Mouse (Mus musculus) forebrain, postnatal 0 days (tissue): ENCODE measurements around the gene Fam83e. TPM values are rescaled to one million over a fixed set of nuclear protein-coding genes. Genes with fewer than 3 reads are reported as not detected.

Experiments used
- ATAC-seq: fragments of 200-750 bp; cut with Nextera tagmentation; 2 replicates; pipeline ENCODE4 v1.8.0; 2017; ENCODE audit warnings: mild to moderate bottlenecking, moderate library complexity
- DNase-seq: peaks from one replicate; pipeline ENCODE4 v3.0.0-alpha.2; 2015
- H3K27ac ChIP-seq: fragments of 300-500 bp; sonication (generic); 2 replicates; pipeline ENCODE4 v1.5.1; 2014; ENCODE audit warnings: low read depth, mild to moderate bottlenecking, antibody characterized with exemption, low read length, moderate library complexity, mixed read lengths
- H3K27me3 ChIP-seq: fragments of 300-500 bp; sonication (generic); 2 replicates; pipeline ENCODE4 v1.6.1; 2014; ENCODE audit warnings: mild to moderate bottlenecking, low read length, mixed read lengths; ENCODE audit not compliant: insufficient read depth
- H3K36me3 ChIP-seq: fragments of 300-500 bp; sonication (generic); 2 replicates; pipeline ENCODE4 v1.6.1; 2014; ENCODE audit warnings: mild to moderate bottlenecking, moderate library complexity; ENCODE audit not compliant: insufficient read depth
- H3K4me1 ChIP-seq: fragments of 300-500 bp; sonication (generic); 2 replicates; pipeline ENCODE4 v1.6.1; 2014; ENCODE audit warnings: antibody characterized with exemption; ENCODE audit not compliant: insufficient read depth
- H3K4me2 ChIP-seq: fragments of 300-500 bp; sonication (generic); 2 replicates; pipeline ENCODE4 v1.6.1; 2014; ENCODE audit warnings: low read depth, mild to moderate bottlenecking, moderate library complexity
- H3K4me3 ChIP-seq: fragments of 300-500 bp; sonication (generic); 2 replicates; pipeline ENCODE4 v1.5.1; 2014; ENCODE audit warnings: low read depth, low read length, mixed read lengths
- H3K9ac ChIP-seq: fragments of 300-500 bp; sonication (generic); 2 replicates; pipeline ENCODE4 v1.6.1; 2014; ENCODE audit warnings: mild to moderate bottlenecking
- H3K9me3 ChIP-seq: fragments of 300-500 bp; sonication (generic); 2 replicates; pipeline ENCODE4 v1.6.1; 2016; ENCODE audit warnings: low read length
- CTCF ChIP-seq: sonication (generic); IDR thresholded peaks from 2 replicates; pipeline ENCODE4 v1.5.1; 2016; ENCODE audit warnings: antibody characterized with exemption, control low read depth, low read depth
- WGBS: fragments of 180-500 bp; shearing (Covaris S2); extraction: QIAGEN DNeasy Blood & Tissue Kit; methylation state at CpG from one replicate; pipeline ENCODE4 v1.1.7; 2014; 5-methylcytosine and 5-hydroxymethylcytosine counted together
- polyA plus RNA-seq: library from polyadenylated mRNA; unstranded; fragments of >200 nt; fragmentation: Nextera tagmentation; extraction: Ambion mirVana; gene quantifications from 2 replicates; pipeline ENCODE4 v1.2.1, GENCODE M21; 2015
- total RNA-seq: library from RNA; depleted of rRNA; stranded (reverse); fragments of >200 nt; gene quantifications from 2 replicates; pipeline ENCODE4 v1.2.3, GENCODE M21; 2014; rRNA removed

The Fam83e gene
- total and polyA plus RNA-seq, 2 experiments from 2014 or later = 0.33 TPM; not detected in 1

- WGBS = 95% methylated on average over 6 of the region's 6 CpGs
- H3K9me3 ChIP-seq = no peaks in the 10 kb centered on the region
- no peaks in the 10 kb centered on the region for H3K4me1 ChIP-seq
- H3K27ac ChIP-seq = no peak overlapping the region
- H3K4me3 ChIP-seq = no peak overlapping the region
- DNase-seq (no peak), ATAC-seq (no peak)
- no peak overlapping the region for H3K4me2 ChIP-seq
- H3K36me3 ChIP-seq = no peaks in the 10 kb centered on the region
- H3K9ac ChIP-seq = no peak overlapping the region
- no peak for TF ChIP-seq CTCF
- no peaks in the 10 kb centered on the region for H3K27me3 ChIP-seq
These were observed 46.5 kb downstream of the Fam83e start for GRCm38 (mm10) chr7:45767500-45767899.

DNA sequence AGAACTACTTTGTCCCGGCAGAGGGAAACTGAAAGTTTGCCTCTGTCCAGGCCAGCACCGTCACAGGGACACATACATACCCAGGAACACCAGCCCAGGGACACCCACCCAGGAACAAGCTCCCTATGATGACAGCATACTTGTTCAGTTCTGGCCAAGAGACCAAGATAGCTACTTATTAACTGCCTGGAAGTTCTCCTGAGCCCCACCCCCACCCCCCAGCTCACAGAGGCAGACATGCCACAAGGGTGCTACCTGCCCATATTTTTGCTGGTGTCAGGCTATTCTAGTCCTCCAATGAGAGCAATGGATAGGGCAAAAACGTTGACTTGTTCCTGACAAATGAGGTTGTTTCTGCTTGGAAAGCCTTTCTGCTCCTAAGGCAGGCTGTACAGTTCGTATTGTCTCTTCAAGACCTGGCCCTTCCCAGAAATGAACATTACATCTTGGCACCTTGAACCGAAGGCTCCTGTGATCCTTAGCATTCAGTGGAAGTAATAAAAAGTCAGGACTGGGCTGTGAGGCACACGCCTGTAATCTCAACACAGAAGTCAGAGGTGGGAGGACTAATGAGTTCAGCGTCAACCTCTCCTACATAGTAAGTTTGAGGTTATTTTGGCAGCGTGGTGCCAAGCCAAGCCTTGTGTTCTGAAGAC, 49.5 kb downstream of the Fam83e start:
- ATAC-seq (no peak), DNase-seq (no peak)
- Histone ChIP-seq H3K27me3 (no peaks in the 10 kb centered on the region), H3K27ac (no peak overlapping the region), H3K4me1 (no peaks in the 10 kb centered on the region), H3K36me3 (no peaks in the 10 kb centered on the region), H3K9me3 (no peaks in the 10 kb centered on the region), H3K4me3 (no peak overlapping the region), H3K9ac (no peak overlapping the region), H3K4me2 (no peak overlapping the region)
- TF ChIP-seq CTCF = no peak
- 75% methylated on average over 8 of the region's 8 CpGs for whole genome bisulfite sequencing

DNA sequence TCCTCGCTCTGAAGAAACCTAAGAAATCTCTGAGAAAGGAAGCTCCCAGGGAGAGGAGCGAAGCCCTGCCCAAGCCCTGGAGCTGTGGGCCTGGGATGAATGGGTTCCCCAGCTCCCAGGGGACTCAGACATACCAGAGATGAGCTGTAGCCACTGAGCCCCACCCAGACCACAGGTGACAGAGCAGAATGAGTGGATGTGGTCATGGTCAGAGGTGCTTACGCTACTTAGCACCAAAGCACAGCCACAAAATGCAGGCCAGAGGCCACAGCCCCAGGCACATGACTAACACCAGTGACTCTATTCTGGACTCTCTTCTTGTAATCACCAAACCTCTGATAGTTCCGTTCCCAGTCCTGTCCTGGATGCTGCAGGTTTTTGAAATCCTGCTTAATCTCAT, 50.1 kb downstream of the Fam83e start:
- ATAC-seq = no peak
- DNase-seq = no peak
- Histone ChIP-seq H3K4me3 (no peak overlapping the region), H3K9me3 (no peaks in the 10 kb centered on the region), H3K27ac (no peak overlapping the region), H3K4me2 (no peak overlapping the region), H3K4me1 (no peaks in the 10 kb centered on the region), H3K9ac (no peak overlapping the region), H3K36me3 (no peaks in the 10 kb centered on the region), H3K27me3 (no peaks in the 10 kb centered on the region)
- 63% methylated on average over 4 of the region's 4 CpGs for WGBS
- no peak for TF ChIP-seq CTCF

DNA sequence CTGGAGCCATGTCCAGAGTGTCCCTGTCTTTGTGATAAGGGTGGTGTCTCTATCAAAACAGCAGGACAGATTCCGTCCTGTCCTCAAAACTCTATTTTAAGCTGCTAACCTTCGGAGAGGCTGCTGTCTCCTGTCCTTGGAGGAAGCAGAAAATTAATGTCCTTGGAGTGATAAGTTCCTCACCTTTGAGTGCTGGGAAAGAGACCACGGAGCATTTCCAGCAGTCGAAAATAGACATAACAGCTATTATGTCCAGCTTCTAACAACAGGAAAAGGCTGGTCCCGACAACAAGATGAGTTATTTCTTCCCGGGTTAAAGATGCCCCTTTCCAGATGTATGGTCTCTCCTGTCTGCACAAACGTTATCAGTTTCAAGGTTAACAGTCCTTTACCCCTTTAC, 54.2 kb downstream of the Fam83e start:
- no peak for TF ChIP-seq CTCF
- Histone ChIP-seq H3K9ac (no peak overlapping the region), H3K4me1 (no peaks in the 10 kb centered on the region), H3K36me3 (no peaks in the 10 kb centered on the region), H3K4me2 (no peak overlapping the region), H3K4me3 (no peak overlapping the region), H3K27ac (no peak overlapping the region), H3K9me3 (no peaks in the 10 kb centered on the region), H3K27me3 (no peaks in the 10 kb centered on the region)
- 85% methylated on average over 7 of the region's 7 CpGs for WGBS
- DNase-seq = no peak
- no peak for ATAC-seq

Other genes with a start within 250 kb of the Fam83e start
Only the 30 nearest of the 32 such genes appear.
- gene Dhdh, start 232.4 kb upstream of the Fam83e start, total RNA-seq = 3.5 and 4.9 TPM in 2 replicates
- gene Dhdh, start 232.4 kb upstream of the Fam83e start, polyA plus RNA-seq = 1.9 and 3.6 TPM in 2 replicates
- 76.8 and 107 TPM in 2 replicates for gene Nucb1, start 210.8 kb upstream of the Fam83e start, total RNA-seq
- 103 and 122 TPM in 2 replicates for gene Nucb1, start 210.8 kb upstream of the Fam83e start, polyA plus RNA-seq
- 17.1 and 23.8 TPM in 2 replicates for gene Ppp1r15a, start 194.9 kb upstream of the Fam83e start, total RNA-seq
- gene Ppp1r15a, start 194.9 kb upstream of the Fam83e start, polyA plus RNA-seq = 23.9 and 26.3 TPM in 2 replicates
- 1.2 and 2.9 TPM in 2 replicates for gene Plekha4, start 194.9 kb upstream of the Fam83e start, total RNA-seq
- gene Plekha4, start 194.9 kb upstream of the Fam83e start, polyA plus RNA-seq = 1.2 and 1.8 TPM in 2 replicates
- not detected in 2 replicates for gene Hsd17b14, start 166.3 kb upstream of the Fam83e start, total RNA-seq
- gene Hsd17b14, start 166.3 kb upstream of the Fam83e start, polyA plus RNA-seq = 0.13 and 0.63 TPM in 2 replicates
- gene Bcat2, start 151.1 kb upstream of the Fam83e start, total RNA-seq = 13.7 and 14.2 TPM in 2 replicates
- gene Bcat2, start 151.1 kb upstream of the Fam83e start, polyA plus RNA-seq = 17.7 and 20.2 TPM in 2 replicates
- not detected in 2 replicates for gene Fgf21, start 105.7 kb upstream of the Fam83e start, total RNA-seq
- not detected in 2 replicates for gene Fgf21, start 105.7 kb upstream of the Fam83e start, polyA plus RNA-seq
- 0.08 and 0.29 TPM in 2 replicates for gene Fut1, start 103.9 kb upstream of the Fam83e start, total RNA-seq
- not detected in 2 replicates for gene Fut1, start 103.9 kb upstream of the Fam83e start, polyA plus RNA-seq
- 0.08 and 0.14 TPM in 2 replicates for gene Izumo1, start 99.4 kb upstream of the Fam83e start, total RNA-seq
- gene Izumo1, start 99.4 kb upstream of the Fam83e start, polyA plus RNA-seq = not detected in 2 replicates
- 26.5 and 37.4 TPM in 2 replicates for gene Rasip1, start 93.7 kb upstream of the Fam83e start, total RNA-seq
- 22.8 and 27.2 TPM in 2 replicates for gene Rasip1, start 93.7 kb upstream of the Fam83e start, polyA plus RNA-seq
- gene Mamstr, start 81.2 kb upstream of the Fam83e start, total RNA-seq = 2.2 and 2.8 TPM in 2 replicates
- gene Mamstr, start 81.2 kb upstream of the Fam83e start, polyA plus RNA-seq = 2.6 TPM in 2 replicates
- 0.15 TPM in 1 of 2 replicates, not detected in the other for gene Fut2, start 54.8 kb upstream of the Fam83e start, total RNA-seq
- 0.06 and 0.13 TPM in 2 replicates for gene Fut2, start 54.8 kb upstream of the Fam83e start, polyA plus RNA-seq
- gene Ntn5, start 37.2 kb upstream of the Fam83e start, total RNA-seq = 0.23 and 0.33 TPM in 2 replicates
- gene Ntn5, start 37.2 kb upstream of the Fam83e start, polyA plus RNA-seq = 0.47 and 0.79 TPM in 2 replicates
- 0.52 and 0.62 TPM in 2 replicates for gene Sec1, start 26.8 kb upstream of the Fam83e start, total RNA-seq
- gene Sec1, start 26.8 kb upstream of the Fam83e start, polyA plus RNA-seq = 0.18 and 0.34 TPM in 2 replicates
- 104 and 122 TPM in 2 replicates for gene Car11, start 21.4 kb upstream of the Fam83e start, total RNA-seq
- 92.1 and 102 TPM in 2 replicates for gene Car11, start 21.4 kb upstream of the Fam83e start, polyA plus RNA-seq
- gene Dbp, start 16.1 kb upstream of the Fam83e start, total RNA-seq = 9.0 and 11.7 TPM in 2 replicates
- 6.4 and 6.6 TPM in 2 replicates for gene Dbp, start 16.1 kb upstream of the Fam83e start, polyA plus RNA-seq
- 891 and 1,057 TPM in 2 replicates for gene Rpl18, start 5.8 kb upstream of the Fam83e start, total RNA-seq
- 517 and 655 TPM in 2 replicates for gene Rpl18, start 5.8 kb upstream of the Fam83e start, polyA plus RNA-seq
- 19.6 and 21.5 TPM in 2 replicates for gene Sphk2, start 3.2 kb upstream of the Fam83e start, total RNA-seq
- gene Sphk2, start 3.2 kb upstream of the Fam83e start, polyA plus RNA-seq = 16.5 and 18.7 TPM in 2 replicates
- gene Spaca4, start 4.6 kb downstream of the Fam83e start, total RNA-seq = not detected in 2 replicates
- not detected in 2 replicates for gene Spaca4, start 4.6 kb downstream of the Fam83e start, polyA plus RNA-seq
- 128 and 144 TPM in 2 replicates for gene Lmtk3, start 62.5 kb downstream of the Fam83e start, total RNA-seq
- 8.9 and 12.5 TPM in 2 replicates for gene Lmtk3, start 62.5 kb downstream of the Fam83e start, polyA plus RNA-seq
- gene Sult2b1, start 63.5 kb downstream of the Fam83e start, total RNA-seq = 6.5 and 8.9 TPM in 2 replicates
- gene Sult2b1, start 63.5 kb downstream of the Fam83e start, polyA plus RNA-seq = 9.6 and 10.0 TPM in 2 replicates
- 253 and 270 TPM in 2 replicates for gene Cyth2, start 93.4 kb downstream of the Fam83e start, total RNA-seq
- 282 and 317 TPM in 2 replicates for gene Cyth2, start 93.4 kb downstream of the Fam83e start, polyA plus RNA-seq
- 0.54 and 1.00 TPM in 2 replicates for gene Kcnj14, start 103.6 kb downstream of the Fam83e start, total RNA-seq
- gene Kcnj14, start 103.6 kb downstream of the Fam83e start, polyA plus RNA-seq = 0.48 and 1.1 TPM in 2 replicates
- gene Grwd1, start 109.7 kb downstream of the Fam83e start, total RNA-seq = 39.3 and 41.8 TPM in 2 replicates
- gene Grwd1, start 109.7 kb downstream of the Fam83e start, polyA plus RNA-seq = 55.9 and 60.7 TPM in 2 replicates
- 129 TPM in 2 replicates for gene Kdelr1, start 151.6 kb downstream of the Fam83e start, total RNA-seq
- 45.8 and 49.6 TPM in 2 replicates for gene Kdelr1, start 151.6 kb downstream of the Fam83e start, polyA plus RNA-seq
- gene Grin2d, start 157.2 kb downstream of the Fam83e start, total RNA-seq = 9.0 and 12.9 TPM in 2 replicates
- gene Grin2d, start 157.2 kb downstream of the Fam83e start, polyA plus RNA-seq = 1.9 and 3.4 TPM in 2 replicates
- 0.31 TPM in 1 of 2 replicates, not detected in the other for gene Syngr4, start 175.5 kb downstream of the Fam83e start, total RNA-seq
- gene Syngr4, start 175.5 kb downstream of the Fam83e start, polyA plus RNA-seq = 0.40 TPM in 2 replicates
- gene Tmem143, start 175.7 kb downstream of the Fam83e start, total RNA-seq = 22.1 and 29.7 TPM in 2 replicates
- gene Tmem143, start 175.7 kb downstream of the Fam83e start, polyA plus RNA-seq = 4.9 and 5.7 TPM in 2 replicates
- gene Emp3, start 200.2 kb downstream of the Fam83e start, total RNA-seq = 10.0 and 22.7 TPM in 2 replicates
- 24.9 and 33.7 TPM in 2 replicates for gene Emp3, start 200.2 kb downstream of the Fam83e start, polyA plus RNA-seq
- 4.3 and 5.8 TPM in 2 replicates for gene Ccdc114, start 202.9 kb downstream of the Fam83e start, total RNA-seq
- gene Ccdc114, start 202.9 kb downstream of the Fam83e start, polyA plus RNA-seq = 3.1 and 5.1 TPM in 2 replicates